25 mouse cellular contexts compared by ENCODE assay signal in genomic region chr4:105307356-105307755, GRCm38 (mm10).
DNase-seq lines count a peak whose midpoint lies in the region; ATAC-seq and TF ChIP-seq lines count a peak whose summit lies in the region.
"Had no signal": no experiment of that assay in that cellular context is flagged by ENCODE, and none has a peak within 500 bp of the region (broad histone marks: within the 10 kb centered on the region; RNA-seq: fewer than 3 reads in every experiment).

No protein-coding gene starts in this region.

- no peak for DNase-seq in gastrocnemius, adult 2 months
- DNase-seq in gastrocnemius, postnatal 14 days = no peak
- DNase-seq in kidney, postnatal 0 days (ENCODE audit: low spot score) = no peak
- no peak for DNase-seq in kidney, postnatal 25 days
- DNase-seq in midbrain, embryonic 11.5 days (ENCODE audit: low spot score, missing footprints) = peak; percentile 6
- DNase-seq in frontal cortex, postnatal 36 days (ENCODE audit: low spot score in 2 of 2) = no peak
- no peak for DNase-seq in right cerebral cortex, postnatal 14 days
- DNase-seq: adrenal gland, postnatal 10 days; adrenal gland, postnatal 36 days; cerebellum, adult 11 months; cerebellum, adult 2 months; cerebellum, adult 9-11 months; cerebellum, postnatal 25 days; gastrocnemius, postnatal 25 days; heart, postnatal 36 days had no signal

- no peaks in the 10 kb centered on the region for H3K36me3 ChIP-seq in kidney, postnatal 0 days (ENCODE audit: insufficient read depth, low read length)
- H3K36me3 ChIP-seq in midbrain, embryonic 11.5 days (ENCODE audit: control insufficient read depth, insufficient read depth, low read length) = no peaks in the 10 kb centered on the region
- no peaks in the 10 kb centered on the region for H3K36me3 ChIP-seq in midbrain, embryonic 15.5 days (replicated peaks)
- H3K36me3 ChIP-seq: embryonic facial prominence, embryonic 12.5 days; embryonic facial prominence, embryonic 15.5 days; forebrain, embryonic 12.5 days; forebrain, embryonic 15.5 days; hindbrain, embryonic 10.5 days; hindbrain, embryonic 13.5 days had no signal

- peak overlapping the region; percentile 63 for H3K27ac ChIP-seq in gastrocnemius, adult 2 months
- peak overlapping the region; percentile 19; the same call in 1 of the 2 replicates for H3K27ac ChIP-seq in kidney, postnatal 0 days
- no peak overlapping the region for H3K27ac ChIP-seq in midbrain, embryonic 11.5 days (ENCODE audit: low read depth, low read length)
- no peak overlapping the region for H3K27ac ChIP-seq in midbrain, embryonic 15.5 days
- H3K27ac ChIP-seq: embryonic facial prominence, embryonic 12.5 days; embryonic facial prominence, embryonic 15.5 days; forebrain, embryonic 12.5 days; forebrain, embryonic 15.5 days; hindbrain, embryonic 10.5 days; hindbrain, embryonic 13.5 days had no signal

- no peak overlapping the region for H3K9ac ChIP-seq in kidney, postnatal 0 days (ENCODE audit: low read depth, low read length)
- no peak overlapping the region for H3K9ac ChIP-seq in midbrain, embryonic 11.5 days (ENCODE audit: low read length)
- H3K9ac ChIP-seq in midbrain, embryonic 15.5 days = no peak overlapping the region
- H3K9ac ChIP-seq: embryonic facial prominence, embryonic 12.5 days; embryonic facial prominence, embryonic 15.5 days; forebrain, embryonic 12.5 days; forebrain, embryonic 15.5 days; hindbrain, embryonic 13.5 days had no signal

- ATAC-seq in kidney, postnatal 0 days (replicated peaks; ENCODE audit: low FRiP score, low read depth) = no peak
- ATAC-seq in midbrain, embryonic 11.5 days (ENCODE audit: low FRiP score) = no peak
- no peak for ATAC-seq in midbrain, embryonic 15.5 days (replicated peaks)
- ATAC-seq: activated CD4-positive, CD25-positive, alpha-beta regulatory T cell, adult 4 months; forebrain, embryonic 15.5 days; hindbrain, embryonic 16.5 days had no signal

- no peaks in the 10 kb centered on the region for H3K4me1 ChIP-seq in kidney, postnatal 0 days (replicated peaks; ENCODE audit: insufficient read depth, low read length)
- no peaks in the 10 kb centered on the region for H3K4me1 ChIP-seq in midbrain, embryonic 11.5 days (ENCODE audit: control insufficient read depth, insufficient read depth, low read length)
- no peaks in the 10 kb centered on the region for H3K4me1 ChIP-seq in midbrain, embryonic 15.5 days
- H3K4me1 ChIP-seq: embryonic facial prominence, embryonic 12.5 days; embryonic facial prominence, embryonic 15.5 days; forebrain, embryonic 12.5 days; forebrain, embryonic 15.5 days; hindbrain, embryonic 10.5 days; hindbrain, embryonic 13.5 days had no signal

- no peaks in the 10 kb centered on the region for H3K27me3 ChIP-seq in kidney, postnatal 0 days (ENCODE audit: insufficient read depth, low read length)
- no peaks in the 10 kb centered on the region for H3K27me3 ChIP-seq in midbrain, embryonic 11.5 days (ENCODE audit: control insufficient read depth, insufficient read depth, low read length)
- no peaks in the 10 kb centered on the region for H3K27me3 ChIP-seq in midbrain, embryonic 15.5 days (replicated peaks)
- H3K27me3 ChIP-seq: embryonic facial prominence, embryonic 12.5 days; embryonic facial prominence, embryonic 15.5 days; forebrain, embryonic 12.5 days; forebrain, embryonic 15.5 days; hindbrain, embryonic 13.5 days had no signal

- H3K4me3 ChIP-seq in gastrocnemius, adult 2 months = no peak overlapping the region
- H3K4me3 ChIP-seq in kidney, postnatal 0 days (replicated peaks; ENCODE audit: low read depth, low read length) = no peak overlapping the region
- no peak overlapping the region for H3K4me3 ChIP-seq in midbrain, embryonic 11.5 days (ENCODE audit: low read depth, low read length)
- H3K4me3 ChIP-seq in midbrain, embryonic 15.5 days = no peak overlapping the region
- H3K4me3 ChIP-seq: embryonic facial prominence, embryonic 12.5 days; embryonic facial prominence, embryonic 15.5 days; forebrain, embryonic 12.5 days; forebrain, embryonic 15.5 days; hindbrain, embryonic 10.5 days; hindbrain, embryonic 13.5 days had no signal

- H3K9me3 ChIP-seq in kidney, postnatal 0 days (replicated peaks; ENCODE audit: low read length) = no peaks in the 10 kb centered on the region
- H3K9me3 ChIP-seq in midbrain, embryonic 11.5 days (ENCODE audit: control insufficient read depth, low read length) = no peaks in the 10 kb centered on the region
- no peaks in the 10 kb centered on the region for H3K9me3 ChIP-seq in midbrain, embryonic 15.5 days
- H3K9me3 ChIP-seq: embryonic facial prominence, embryonic 12.5 days; embryonic facial prominence, embryonic 15.5 days; forebrain, embryonic 12.5 days; forebrain, embryonic 15.5 days; hindbrain, embryonic 13.5 days had no signal

- TF ChIP-seq CTCF in gastrocnemius, adult 2 months (IDR thresholded peaks at IDR 0.05) = no peak
- TF ChIP-seq CTCF in kidney, postnatal 0 days (IDR thresholded peaks at IDR 0.05; ENCODE audit: low read depth) = no peak

- no peak overlapping the region for H3K4me2 ChIP-seq in kidney, postnatal 0 days (ENCODE audit: low read length)
- H3K4me2 ChIP-seq in midbrain, embryonic 11.5 days = no peak overlapping the region
- no peak overlapping the region for H3K4me2 ChIP-seq in midbrain, embryonic 15.5 days
- H3K4me2 ChIP-seq: embryonic facial prominence, embryonic 12.5 days; embryonic facial prominence, embryonic 15.5 days; forebrain, embryonic 12.5 days; forebrain, embryonic 15.5 days; heart, embryonic 11.5 days; hindbrain, embryonic 13.5 days had no signal

- intact Hi-C loops in gastrocnemius, adult 2 months (cut with DNase I) = no loop called here
- intact Hi-C loops in gastrocnemius, postnatal 14 days (cut with DNase I; ENCODE audit: low total_unique reads) = no loop called here

- WGBS in kidney, postnatal 0 days = 66% methylated on average over 4 of the region's 4 CpGs
- WGBS in midbrain, embryonic 11.5 days = 87% methylated on average over 4 of the region's 4 CpGs
- WGBS in midbrain, embryonic 15.5 days = 82% methylated on average over 4 of the region's 4 CpGs

Comparison
In these comparisons a context has a peak if more than half of its experiments do, and no peak if none do; other contexts are left out.
1. H3K27ac ChIP-seq: peak in gastrocnemius, adult 2 months (single experiment) and kidney, postnatal 0 days (single experiment); none in midbrain, embryonic 11.5 days (single experiment) and midbrain, embryonic 15.5 days (single experiment).